Mouse (Mus musculus) lung, postnatal 25 days (tissue): ENCODE results near the gene Foxp1.

Experiments used
- DNase-seq: peaks from one replicate; pipeline ENCODE4 v3.0.0; 2022; ENCODE audit warnings: low spot score

Foxp1 gene

DNA sequence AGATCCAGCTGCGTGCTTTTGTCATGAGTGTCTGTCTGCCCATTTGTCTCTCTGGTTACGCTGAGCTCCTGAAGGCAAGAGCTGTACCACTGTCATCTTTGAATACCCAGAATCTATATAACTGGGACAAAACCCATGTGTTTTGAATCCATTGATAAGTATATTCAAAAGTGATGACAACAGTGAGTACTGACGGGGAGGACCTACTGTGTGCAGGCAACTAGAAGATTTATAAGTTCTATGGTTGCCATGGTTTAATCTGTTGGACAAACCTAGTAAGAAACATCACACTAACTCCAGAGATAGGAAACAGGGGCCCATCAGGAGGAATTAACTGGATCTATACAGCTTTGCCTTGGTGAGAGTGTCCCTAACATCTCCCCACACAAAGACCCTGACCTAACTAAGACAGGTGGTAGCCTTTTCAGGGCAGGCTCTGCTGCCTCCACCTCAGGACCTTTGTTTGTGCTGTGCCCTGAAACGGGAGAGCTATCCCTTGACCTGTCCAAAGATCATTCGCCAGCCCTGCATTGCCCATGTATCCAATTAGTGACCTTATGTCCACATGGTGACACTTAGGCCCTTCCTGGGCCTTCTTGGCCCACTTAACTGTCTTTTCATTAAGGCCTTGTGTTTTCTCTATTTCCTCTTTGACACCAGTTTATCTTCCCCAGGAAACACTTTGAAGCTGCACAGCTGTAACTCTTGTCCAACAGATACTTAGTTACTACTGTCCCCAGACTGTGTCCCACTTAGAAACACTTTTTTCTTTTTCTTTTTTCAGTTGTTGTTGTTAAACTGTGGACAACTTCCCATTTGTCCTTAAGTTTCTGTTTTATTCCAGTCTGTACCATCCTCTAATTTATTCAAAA is 530.4 kb downstream of the Foxp1 start:
- no peak for DNase-seq

DNA sequence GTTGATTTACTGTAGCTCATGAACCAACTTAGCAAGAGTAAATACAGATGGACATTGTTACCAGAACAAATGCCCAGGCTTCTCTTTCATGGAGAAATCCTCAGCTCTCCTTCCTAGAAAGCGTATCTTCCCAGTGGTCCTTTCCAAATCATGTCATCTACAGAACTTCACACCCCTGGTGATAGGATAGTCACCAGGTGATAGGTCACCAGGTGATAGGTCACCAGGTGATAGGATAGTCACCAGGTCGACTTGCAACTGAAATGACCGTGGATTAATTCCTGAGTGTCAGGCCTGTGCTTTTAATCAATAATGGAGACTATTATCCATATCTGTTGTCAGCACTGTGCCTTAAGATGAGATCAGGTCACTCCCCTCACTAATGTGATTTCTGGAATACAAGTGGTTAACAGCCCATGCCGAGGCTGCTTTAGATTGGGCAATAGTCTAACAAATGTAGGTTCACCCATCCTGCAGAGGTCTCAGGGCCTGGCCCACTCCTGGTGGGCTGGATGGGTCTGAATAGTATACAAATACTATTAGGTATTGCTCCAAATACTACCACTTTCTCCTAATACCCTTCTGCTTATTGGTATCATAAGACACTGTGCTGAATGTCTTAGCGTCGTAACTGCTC is 534.9 kb downstream of the Foxp1 start:
- no peak for DNase-seq

DNA sequence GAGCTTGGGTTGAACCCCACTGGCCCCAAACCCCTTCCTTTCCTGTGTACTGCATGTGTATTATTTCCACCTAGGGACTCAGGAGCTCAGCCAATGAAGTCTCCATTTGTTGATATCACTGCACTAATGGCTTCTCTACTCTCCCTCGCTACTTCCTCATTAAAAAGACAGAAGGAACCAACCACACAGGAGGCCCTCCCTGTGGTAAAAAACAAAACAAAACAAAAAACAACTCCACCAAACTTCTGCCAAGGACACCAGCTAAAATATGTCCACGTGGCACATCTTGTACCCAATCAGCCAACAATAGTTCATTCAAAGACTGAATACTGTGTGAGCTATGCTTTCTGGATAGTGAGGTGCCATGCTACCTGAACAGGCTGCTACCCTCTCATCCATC is 537.1 kb downstream of the Foxp1 start:
- no peak for DNase-seq

DNA sequence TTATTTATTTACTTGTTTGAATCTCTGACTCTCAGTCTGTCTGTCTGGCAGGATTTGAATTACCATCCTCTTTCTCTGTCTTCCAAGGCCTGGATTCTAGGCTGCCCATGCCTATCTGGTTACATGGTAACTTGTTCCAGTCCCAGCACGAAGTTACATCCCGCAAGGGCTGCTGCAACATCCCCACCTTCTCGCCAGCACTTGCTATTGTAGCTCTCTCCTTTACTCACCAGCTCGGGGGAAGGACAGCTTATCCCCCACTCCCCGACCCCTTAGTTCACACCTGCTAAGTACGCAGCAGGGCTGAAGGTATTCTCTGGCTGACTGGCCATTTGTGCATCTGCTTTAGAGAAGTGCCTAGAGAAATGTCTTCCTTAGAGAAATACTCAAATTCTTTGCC is 537.9 kb downstream of the Foxp1 start:
- DNase-seq, result no peak

DNA sequence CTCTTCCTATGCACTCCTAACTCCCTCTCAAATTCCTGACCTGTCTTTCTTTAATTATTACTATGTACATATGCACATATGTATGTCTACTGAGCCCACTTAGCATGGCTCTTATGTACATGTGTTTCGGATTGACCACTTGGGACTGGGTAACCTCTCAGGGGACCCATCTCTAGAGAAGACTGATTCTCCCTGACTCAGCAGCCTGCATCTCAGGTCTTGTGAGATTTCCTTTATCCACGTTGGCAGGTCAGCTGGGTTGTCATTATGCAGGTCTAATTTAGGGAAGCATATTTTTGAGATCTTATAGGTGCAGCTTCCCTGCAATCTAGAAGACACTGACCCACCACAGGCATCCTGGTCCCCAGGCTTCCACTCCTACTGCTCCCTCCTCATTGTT is 538.5 kb downstream of the Foxp1 start:
- no peak for DNase-seq

DNA sequence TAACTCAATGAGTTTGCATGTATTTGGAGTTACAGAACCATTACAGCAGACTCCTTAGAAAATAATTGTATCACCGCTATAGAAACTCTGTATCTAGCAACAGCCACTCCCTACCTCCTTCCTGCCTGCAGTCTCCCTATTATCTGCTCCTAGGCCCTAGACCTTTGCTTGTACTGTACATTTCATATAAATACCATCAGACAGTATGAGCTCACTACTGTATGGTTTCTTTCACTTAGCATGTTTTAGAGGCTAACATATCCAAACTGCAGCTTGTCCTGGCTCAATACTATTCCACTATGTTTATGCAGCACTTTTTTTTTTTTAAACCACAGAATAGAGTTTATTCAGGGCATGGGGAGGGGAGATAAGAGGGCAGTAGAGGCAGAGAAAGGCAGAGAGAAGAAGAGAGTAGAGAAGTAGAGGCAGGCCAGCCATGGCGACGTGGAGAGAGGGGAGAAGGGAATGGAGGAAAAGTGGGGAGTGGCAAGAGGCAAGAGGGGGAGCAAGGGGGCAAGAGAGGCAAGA is 539.1 kb downstream of the Foxp1 start:
- DNase-seq, result no peak

DNA sequence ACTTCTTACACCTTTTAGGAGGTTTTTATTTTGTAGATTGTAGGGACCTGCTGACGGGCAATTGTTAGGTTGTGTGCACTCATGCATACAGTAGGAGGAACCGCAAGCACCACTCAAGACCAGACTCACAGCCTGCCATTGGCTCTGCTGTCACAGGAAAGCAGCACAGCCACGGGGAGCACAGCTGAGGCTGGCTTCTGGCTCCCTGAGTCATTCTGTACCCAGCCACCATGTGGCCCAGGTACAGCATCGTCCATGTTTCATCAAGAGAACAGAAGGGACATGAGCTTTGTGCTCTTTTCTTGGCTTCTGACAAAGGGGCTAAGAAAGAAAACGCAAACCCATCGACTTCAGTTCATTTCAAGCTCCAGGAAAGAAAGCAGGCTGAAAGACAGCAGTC is 541.3 kb downstream of the Foxp1 start:
- DNase-seq, result no peak

DNA sequence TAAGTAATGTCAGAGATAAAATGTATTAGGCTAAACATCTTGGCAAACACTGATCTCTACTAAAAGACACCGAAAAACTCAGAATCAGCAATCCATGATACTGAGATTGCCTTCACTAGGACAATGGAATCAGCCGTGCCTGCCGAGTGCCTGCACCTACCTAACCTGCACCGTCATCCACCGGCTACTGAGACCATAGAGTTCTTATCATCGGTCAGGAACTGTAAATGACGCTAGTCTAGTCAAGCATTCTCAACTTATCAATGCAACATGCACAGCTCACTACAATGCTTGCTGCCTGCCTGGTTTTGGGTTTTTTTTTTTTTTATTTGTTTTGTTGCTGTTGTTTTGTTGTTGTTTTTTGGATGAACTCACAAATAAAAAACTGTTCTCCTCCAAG is 542.1 kb downstream of the Foxp1 start:
- no peak for DNase-seq

DNA sequence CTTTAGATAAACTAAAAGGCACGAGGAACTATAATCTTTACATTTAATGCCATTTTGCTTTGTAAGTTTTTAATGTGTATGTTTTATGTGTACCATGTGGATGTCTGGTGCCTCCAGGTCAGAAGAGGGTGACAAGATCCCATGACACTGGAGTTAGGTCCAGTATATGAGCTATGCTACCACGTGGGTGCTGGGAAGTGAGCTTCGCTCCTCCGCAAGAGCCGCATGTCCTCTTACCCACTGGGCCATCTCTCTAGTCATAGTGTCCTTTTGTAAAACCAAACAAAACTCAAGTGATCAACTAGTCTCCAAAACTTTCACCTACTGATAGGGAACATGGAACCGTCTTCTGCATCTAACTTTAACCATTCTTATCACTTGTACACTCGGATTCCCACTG is 542.5 kb downstream of the Foxp1 start:
- DNase-seq, result no peak

DNA sequence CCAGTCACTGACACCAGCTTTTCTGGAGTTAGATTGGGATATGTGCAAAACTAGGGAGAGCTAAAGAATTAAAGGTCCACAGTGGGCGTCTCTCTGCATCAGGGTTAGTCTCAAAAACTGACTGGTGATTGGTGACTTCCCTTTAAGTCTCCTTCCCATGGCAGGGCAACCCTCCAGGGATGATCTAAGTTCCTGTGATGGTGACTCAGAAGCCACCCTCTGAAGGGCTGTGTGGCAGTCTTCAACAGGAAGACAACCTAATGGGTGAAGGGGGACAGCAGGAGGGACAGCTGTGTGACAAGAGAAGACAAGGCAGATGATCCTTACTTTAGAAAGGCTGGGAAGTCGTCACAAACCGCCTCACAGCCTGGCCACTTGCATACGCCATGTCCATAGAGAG is 544.7 kb downstream of the Foxp1 start:
- no peak for DNase-seq

DNA sequence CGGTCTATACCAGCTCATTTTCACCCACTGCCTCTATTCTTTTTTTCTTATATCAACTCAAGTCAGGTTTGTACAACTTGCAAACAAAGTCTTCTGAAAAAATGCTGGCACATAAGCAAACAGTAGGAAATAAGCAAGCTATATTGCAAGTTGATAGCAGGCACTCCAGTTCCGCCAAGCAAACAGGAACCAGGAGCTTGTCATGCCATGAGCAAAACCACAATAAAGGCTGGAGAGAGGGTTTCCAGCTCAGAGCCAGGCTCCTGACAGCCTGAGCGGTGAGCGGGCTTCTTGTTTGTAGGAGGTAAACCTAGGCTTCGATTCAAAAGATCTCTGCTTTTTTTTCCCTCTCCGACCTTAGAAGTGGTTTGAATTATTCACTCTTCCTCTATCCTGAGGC is 546.6 kb downstream of the Foxp1 start:
- peak; percentile 57 for DNase-seq

DNA sequence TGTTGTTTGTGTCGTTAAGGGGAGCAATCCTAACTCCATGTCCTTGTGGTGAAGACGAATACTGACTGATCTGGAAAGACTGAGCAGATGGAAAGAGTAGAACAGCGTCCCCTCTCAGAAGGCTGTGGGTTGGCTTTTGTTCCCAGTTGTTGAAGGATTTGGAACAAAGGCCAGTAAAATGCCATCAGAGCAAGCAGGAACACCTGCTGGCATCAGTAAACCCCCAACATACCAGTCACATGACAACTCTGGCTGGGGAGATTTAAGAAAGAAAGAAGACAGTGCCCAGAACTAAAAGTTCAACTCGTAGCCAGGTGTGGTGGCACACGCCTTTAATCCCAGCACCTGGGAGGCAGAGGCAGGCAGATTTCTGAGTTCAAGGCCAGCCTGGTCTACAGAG is 549.1 kb downstream of the Foxp1 start:
- no peak for DNase-seq

DNA sequence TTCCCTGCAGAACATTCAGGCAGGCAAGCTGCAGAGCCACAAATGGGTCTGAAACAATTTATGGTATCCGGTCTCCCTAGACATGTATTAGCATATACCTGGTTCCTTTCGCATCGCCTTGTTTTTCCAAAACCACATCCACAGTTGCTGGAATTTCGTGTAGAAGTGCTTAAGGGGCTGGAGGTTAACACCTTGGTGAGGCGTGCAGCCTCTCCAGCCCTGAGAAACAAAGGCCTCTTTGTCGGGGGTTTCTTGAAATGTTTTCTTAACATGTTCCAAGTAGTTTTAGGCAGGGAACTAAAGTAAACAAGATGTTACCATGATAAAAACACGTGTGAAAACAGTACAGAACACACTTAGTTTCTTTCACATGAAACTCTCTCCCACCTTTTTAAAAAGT is 550.1 kb downstream of the Foxp1 start:
- no peak for DNase-seq

DNA sequence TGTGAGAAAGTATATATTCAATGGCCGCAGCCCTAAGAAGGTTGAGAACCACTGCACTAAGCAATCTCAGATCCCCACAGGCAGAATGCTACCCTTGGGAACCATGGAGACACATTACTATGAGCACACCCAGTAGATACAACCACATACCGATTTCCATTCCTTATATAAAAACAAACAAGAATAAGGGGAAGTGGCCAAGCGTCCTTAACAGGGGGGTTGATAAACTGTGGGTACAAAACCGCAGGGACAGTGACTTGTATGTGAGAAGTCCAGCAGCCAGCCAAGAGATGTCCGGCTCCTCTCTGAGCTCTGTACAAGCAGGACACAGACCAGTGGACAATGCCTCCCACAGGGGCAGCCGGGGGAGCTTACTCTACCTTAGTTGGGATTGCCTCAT is 563.2 kb downstream of the Foxp1 start:
- no peak for DNase-seq

DNA sequence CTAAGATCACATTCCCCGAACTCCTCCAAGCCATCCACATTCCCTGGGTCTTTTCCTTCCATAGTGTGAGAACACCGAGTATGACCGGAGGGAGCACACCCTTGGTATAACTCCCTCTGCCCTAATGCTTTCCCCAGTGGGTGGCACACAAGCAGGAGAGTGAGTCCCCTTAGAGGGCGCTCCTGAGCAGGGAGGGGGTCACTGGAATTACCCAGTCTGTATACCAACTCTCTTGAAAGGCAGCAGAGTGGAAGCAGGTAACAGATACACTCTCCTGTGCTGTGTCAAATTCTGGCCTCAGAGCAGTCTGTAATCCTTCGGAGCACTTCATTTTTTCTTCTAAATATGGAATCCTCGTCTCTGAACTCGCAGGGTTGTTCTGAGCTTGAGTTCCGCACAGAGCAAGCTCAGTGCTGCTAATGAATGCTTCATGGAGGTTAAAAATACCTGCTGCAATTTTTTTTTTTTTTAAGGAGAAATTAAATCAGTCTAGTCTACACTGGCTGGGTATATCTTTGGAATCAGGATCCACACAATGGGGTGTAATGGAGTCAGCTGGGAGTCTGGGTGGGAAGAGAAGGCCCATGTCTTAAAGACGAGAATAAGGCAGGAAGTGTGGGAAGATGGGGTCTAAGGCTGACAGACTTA is 565.9 kb downstream of the Foxp1 start:
- DNase-seq, result peak; percentile 26

DNA sequence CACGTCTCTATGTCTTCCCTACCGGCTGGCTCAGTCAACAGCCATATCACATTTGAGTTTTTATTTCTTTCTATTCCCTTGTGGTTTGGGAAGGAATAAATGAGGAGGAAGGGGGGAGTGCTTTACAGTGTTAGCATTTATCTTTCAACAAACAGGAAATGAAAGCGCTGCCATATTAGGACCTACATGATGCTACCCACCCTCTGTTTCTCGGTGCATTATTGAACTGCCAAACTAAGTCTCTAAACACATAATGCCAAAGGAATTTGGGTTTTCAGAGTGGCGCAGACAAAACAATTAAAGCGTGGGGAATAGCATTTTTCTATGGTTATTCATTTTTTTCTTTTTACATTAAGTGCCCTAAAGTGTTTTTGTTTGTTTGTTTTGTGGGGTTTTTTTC is 566.8 kb downstream of the Foxp1 start:
- no peak for DNase-seq

DNA sequence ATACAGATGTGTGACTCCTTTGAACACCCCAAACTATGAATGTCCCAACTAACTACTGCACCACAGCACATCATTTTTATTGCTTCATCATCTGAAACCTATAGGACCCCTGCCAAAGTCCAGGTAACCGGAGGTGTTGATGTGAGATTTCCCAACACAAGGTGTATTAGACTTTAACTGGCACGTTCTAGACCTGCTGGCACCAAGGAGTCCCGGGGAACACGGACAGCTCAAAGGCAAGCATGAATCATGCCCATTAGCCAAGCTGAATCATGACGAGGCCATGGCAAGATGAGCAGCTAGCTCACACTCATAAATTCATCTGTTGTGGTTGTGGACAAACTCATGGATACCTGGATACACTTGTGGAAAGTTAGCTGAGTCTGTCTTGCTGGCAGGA is 568.1 kb downstream of the Foxp1 start:
- DNase-seq, result no peak

DNA sequence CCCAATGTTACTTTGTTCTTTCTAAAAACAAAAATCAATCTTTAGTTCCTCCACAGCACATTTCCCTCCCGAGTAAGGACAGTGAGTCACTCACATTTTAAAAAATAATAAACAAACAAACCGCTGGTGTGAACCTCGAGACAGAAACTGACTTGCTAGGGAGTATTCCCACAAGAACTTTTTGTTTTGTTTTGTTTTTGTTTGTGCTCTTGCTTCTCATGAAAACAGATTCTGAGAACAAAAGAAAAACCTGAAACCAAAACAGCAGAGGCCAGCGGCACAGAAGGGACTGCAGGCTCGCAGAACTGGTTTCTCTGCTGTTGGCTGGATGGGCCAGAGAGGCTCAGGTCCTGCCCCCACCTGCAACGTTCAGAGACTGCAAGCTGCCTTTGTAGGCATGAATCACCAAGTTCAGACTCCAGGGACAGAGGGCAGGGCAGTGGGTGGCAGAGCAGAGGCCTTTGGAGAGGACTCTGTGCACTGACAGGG is 572.8 kb downstream of the Foxp1 start:
- peak; percentile 65 for DNase-seq

DNA sequence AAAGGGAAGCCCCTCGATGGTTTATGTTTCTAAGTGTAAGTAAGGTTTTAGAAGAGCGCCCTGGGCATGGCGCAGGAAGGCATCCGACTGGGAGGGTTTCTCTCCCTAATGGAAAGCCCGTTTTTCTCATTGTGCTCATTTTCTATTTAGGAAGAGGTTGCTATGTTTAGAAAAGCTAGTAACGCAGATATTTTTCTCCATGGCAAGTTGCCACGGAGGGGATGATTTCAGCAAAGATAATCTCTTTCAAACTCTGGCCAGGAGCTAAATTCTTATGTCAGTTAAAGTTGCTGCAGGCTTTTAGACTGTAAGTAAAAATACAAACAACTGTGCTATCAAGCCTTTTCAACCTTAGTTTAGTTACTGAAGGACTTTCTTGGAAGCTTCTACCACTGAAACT is 573.2 kb downstream of the Foxp1 start:
- peak; percentile 33 for DNase-seq

DNA sequence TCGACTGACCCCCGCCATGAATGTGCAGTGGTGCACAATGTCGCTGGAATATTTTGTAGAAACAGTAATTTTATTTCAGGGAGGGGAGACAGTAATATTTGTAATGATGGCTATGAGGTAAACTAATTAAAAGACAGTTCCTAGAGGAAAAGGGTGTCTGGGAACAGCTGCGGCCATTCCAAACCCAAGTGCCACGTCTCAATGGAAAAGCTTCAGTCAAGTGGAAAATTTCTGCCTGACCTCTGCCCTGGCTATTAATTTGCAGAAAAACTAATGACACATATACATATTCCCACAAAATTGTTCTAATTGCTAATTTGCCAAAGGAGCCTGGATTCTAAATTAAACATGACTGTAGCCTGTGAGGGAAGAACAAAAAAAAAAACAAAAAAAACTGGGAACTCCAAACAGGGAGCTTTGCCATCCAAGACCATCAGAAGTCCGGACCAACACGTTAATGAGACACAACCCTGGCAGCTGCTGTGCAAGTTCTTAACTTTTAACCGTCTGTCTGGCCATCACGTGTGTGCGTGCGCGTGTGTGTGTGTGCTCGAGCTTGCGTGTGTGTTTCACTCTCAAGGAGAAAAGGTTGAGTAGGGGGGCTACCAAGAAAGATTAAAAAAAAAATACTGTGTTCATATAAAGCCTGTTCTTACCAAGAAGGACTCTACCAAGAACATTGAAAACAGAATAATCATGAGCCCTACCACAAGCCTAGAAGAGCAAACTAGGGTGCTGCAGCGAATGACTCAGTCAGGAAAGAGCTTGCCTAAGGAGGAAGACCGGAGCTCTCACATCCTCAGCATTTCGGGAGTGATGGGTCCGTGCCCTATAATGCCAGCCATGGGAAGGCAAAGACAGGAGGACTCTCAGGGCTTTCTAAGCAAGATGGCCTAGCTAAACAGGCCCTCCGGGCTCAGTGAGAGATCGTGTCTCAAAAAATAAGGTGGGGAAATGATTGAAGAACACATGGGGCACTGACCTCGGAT is 574.1 kb downstream of the Foxp1 start:
- no peak for DNase-seq

DNA sequence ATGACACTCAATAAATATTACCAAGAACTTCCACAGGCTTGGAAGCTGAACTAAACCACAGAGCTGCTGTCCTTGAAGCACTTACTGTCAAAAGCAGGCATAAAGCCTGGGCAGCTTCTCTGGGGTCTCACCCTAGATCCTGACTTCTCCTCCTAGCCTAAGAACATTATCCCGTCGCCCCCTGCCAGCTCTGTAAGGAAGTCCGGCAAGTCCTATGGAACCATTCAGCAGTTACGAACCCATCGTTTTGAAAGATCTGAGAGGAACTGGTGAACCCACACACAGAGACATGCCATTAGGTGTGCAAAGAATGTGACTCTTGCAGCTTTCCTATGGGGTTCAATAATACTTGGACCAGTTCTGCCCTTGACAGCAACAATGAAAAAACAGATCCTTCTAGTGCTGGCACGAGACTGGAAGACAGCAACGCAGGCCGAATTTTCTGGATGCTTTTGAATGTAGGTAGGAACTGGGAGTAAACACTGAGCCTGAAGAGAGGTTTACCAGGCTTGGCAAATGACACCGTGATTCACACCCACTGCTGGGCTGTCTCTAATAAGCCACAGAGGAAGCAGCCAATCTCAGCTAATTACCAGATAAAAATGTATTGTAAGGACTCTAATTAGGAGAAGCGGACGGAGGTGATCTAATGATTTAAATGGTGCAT is 574.9 kb downstream of the Foxp1 start:
- DNase-seq, result no peak
